Mouse (Mus musculus) adrenal gland, adult 8-10 months (tissue): ENCODE data around the gene Angptl3. TPM values are rescaled to one million over a fixed set of nuclear protein-coding genes. Genes with fewer than 3 reads are reported as not detected.

ENCODE experiments used
- total RNA-seq, 4 experiments: library from RNA; stranded (reverse); gene quantifications; 2 replicates each; pipeline ENCODE4 v1.2.4; 2022

Angptl3 gene
- total RNA-seq, 4 experiments from 2014 or later: 0.25 to 1.2 (median 0.31) TPM; not detected in 1

Other genes with a start within 250 kb of the Angptl3 start
- gene Kank4, start 213.4 kb upstream of the Angptl3 start, total RNA-seq: 1 to 10 TPM; 3.1 to 4.2 (median 4.0) TPM
- not detected for gene I0C0044D17Rik, start 207.1 kb upstream of the Angptl3 start, total RNA-seq
- gene Usp1, start 107.1 kb upstream of the Angptl3 start, total RNA-seq: 10 to 100 TPM; 25.9 to 34.6 (median 29.9) TPM
- 10 to 100 TPM; 51.0 to 56.0 (median 52.8) TPM for gene Dock7, start 90.0 kb downstream of the Angptl3 start, total RNA-seq
- gene Atg4c, start 163.0 kb downstream of the Angptl3 start, total RNA-seq: 10 to 100 TPM; 17.1 to 21.4 (median 19.4) TPM